In genomic region chr5:146867946-146868314, GRCm38 (mm10) we compare ENCODE assay signal across 8 mouse cellular contexts. TPM values are rescaled to one million over a fixed set of nuclear protein-coding genes. Genes with fewer than 3 reads are reported as not detected.
DNase-seq lines count a peak whose midpoint lies in the region; ATAC-seq and TF ChIP-seq lines count a peak whose summit lies in the region.

No protein-coding gene starts in this region.

- no peak for TF ChIP-seq CTCF in MEL (IDR thresholded peaks at IDR 0.05 in 2 of 3, conservative IDR thresholded peaks at IDR 0.05 in 1 of 3; ENCODE audit: control insufficient read depth in 1 of 3, insufficient read depth in 1 of 3, low read depth in 2 of 3, low read length in 3 of 3, poor library complexity in 1 of 3, severe bottlenecking in 1 of 3)
- no peak for TF ChIP-seq CTCF in kidney, adult 2 months (conservative IDR thresholded peaks at IDR 0.05; ENCODE audit: insufficient read depth, insufficient read length, low read depth, low read length)

- peak overlapping the region; percentile 82 for H3K27ac ChIP-seq in heart, embryonic 12.5 days (ENCODE audit: poor library complexity, severe bottlenecking)
- peak overlapping the region; percentile 84 for H3K27ac ChIP-seq in MEL (ENCODE audit: control insufficient read depth, low read depth, low read length)
- H3K27ac ChIP-seq in hindbrain, embryonic 10.5 days = peak overlapping the region; percentile 75; the same call in 1 of the 2 replicates
- H3K27ac ChIP-seq in liver, embryonic 16.5 days (ENCODE audit: low read length) = peak overlapping the region; percentile 4; the same call in 1 of the 2 replicates
- no peak overlapping the region for H3K27ac ChIP-seq in kidney, adult 2 months (ENCODE audit: insufficient read depth, low read depth, low read length)

- no peak for TF ChIP-seq RAD21 in MEL (IDR thresholded peaks at IDR 0.05; ENCODE audit: low read depth, low read length)

- DNase-seq in heart, postnatal 10 days = no peak
- no peak for DNase-seq in MEL (ENCODE audit: low read depth, low spot score)
- DNase-seq in hindbrain, embryonic 10.5 days (ENCODE audit: low spot score) = no peak
- DNase-seq in spleen, postnatal 36 days (ENCODE audit: low spot score in 2 of 2) = no peak
- DNase-seq in kidney, adult 2 months = no peak
- DNase-seq in right cerebral cortex, postnatal 36 days (ENCODE audit: low spot score in 2 of 2) = no peak

- peak overlapping the region; percentile 46 for H3K4me3 ChIP-seq in heart, embryonic 12.5 days
- peak overlapping the region; percentile 39 to 45; a peak in 3 of 4 replicates for H3K4me3 ChIP-seq in MEL (ENCODE audit: control insufficient read depth in 1 of 2, insufficient read depth in 1 of 2, low read depth in 2 of 2, low read length in 2 of 2)
- H3K4me3 ChIP-seq in hindbrain, embryonic 10.5 days = peak overlapping the region; percentile 42
- H3K4me3 ChIP-seq in liver, embryonic 16.5 days (ENCODE audit: low read depth, low read length) = no peak overlapping the region
- no peak overlapping the region for H3K4me3 ChIP-seq in kidney, adult 2 months (ENCODE audit: insufficient read depth, low read depth, low read length)

- H3K79me2 ChIP-seq in MEL (ENCODE audit: control insufficient read depth, insufficient read depth, low read length, poor library complexity) = no peaks in the 10 kb centered on the region

- peak; percentile 34; the same call in 1 of the 2 replicates for ATAC-seq in heart, embryonic 12.5 days (ENCODE audit: insufficient number of reproducible peaks, low FRiP score)
- no peak for ATAC-seq in liver, embryonic 16.5 days (ENCODE audit: low read depth)

- no peaks in the 10 kb centered on the region for H3K36me3 ChIP-seq in heart, embryonic 12.5 days
- peaks cover 0 to 17% of the 10 kb centered on the region in 2 experiments; a peak in 2 of 4 replicates for H3K36me3 ChIP-seq in MEL (ENCODE audit: control insufficient read depth in 1 of 2, insufficient read depth in 2 of 2, low read length in 2 of 2)
- no peaks in the 10 kb centered on the region for H3K36me3 ChIP-seq in hindbrain, embryonic 10.5 days
- no peaks in the 10 kb centered on the region for H3K36me3 ChIP-seq in liver, embryonic 16.5 days (ENCODE audit: control insufficient read depth, insufficient read depth)
- no peaks in the 10 kb centered on the region for H3K36me3 ChIP-seq in kidney, adult 2 months (ENCODE audit: control insufficient read depth, insufficient read depth, low read length)

- TF ChIP-seq POLR2A in MEL (IDR thresholded peaks at IDR 0.05; ENCODE audit: control insufficient read depth in 1 of 2, insufficient read depth in 1 of 2, low read depth in 1 of 2, low read length in 2 of 2, poor library complexity in 1 of 2) = no peak
- no peak for TF ChIP-seq POLR2A in kidney, adult 2 months (IDR thresholded peaks at IDR 0.05; ENCODE audit: low read depth, low read length)

- H3K27me3 ChIP-seq in heart, embryonic 12.5 days (replicated peaks) = no peaks in the 10 kb centered on the region
- no peaks in the 10 kb centered on the region for H3K27me3 ChIP-seq in MEL (ENCODE audit: control insufficient read depth in 1 of 2, insufficient read depth in 2 of 2, low read length in 2 of 2)
- no peaks in the 10 kb centered on the region for H3K27me3 ChIP-seq in hindbrain, embryonic 10.5 days (ENCODE audit: insufficient read depth, poor library complexity, severe bottlenecking)
- no peaks in the 10 kb centered on the region for H3K27me3 ChIP-seq in liver, embryonic 16.5 days (ENCODE audit: control insufficient read depth, insufficient read depth, low read depth, low read length)
- H3K27me3 ChIP-seq in kidney, adult 2 months (replicated peaks; ENCODE audit: control insufficient read depth, insufficient read depth, low read length) = no peaks in the 10 kb centered on the region

- intact Hi-C loops in heart, postnatal 10 days (cut with DNase I) = no loop called here

- peak overlapping the region; percentile 62; the same call in 1 of the 2 replicates for H3K9ac ChIP-seq in heart, embryonic 12.5 days
- peak overlapping the region; percentile 55 for H3K9ac ChIP-seq in MEL (ENCODE audit: control insufficient read depth, low read depth, low read length, poor library complexity, severe bottlenecking)
- H3K9ac ChIP-seq in liver, embryonic 16.5 days (ENCODE audit: low read depth, low read length) = 0 out of 2 replicates have a peak overlapping the region, but pooled peaks have one; percentile 11

- peaks cover 18% of the 10 kb centered on the region for H3K4me1 ChIP-seq in heart, embryonic 12.5 days (replicated peaks)
- H3K4me1 ChIP-seq in MEL (ENCODE audit: control insufficient read depth in 1 of 2, insufficient read depth in 2 of 2, low read length in 2 of 2) = peaks cover 11 to 25% of the 10 kb centered on the region in 2 experiments
- H3K4me1 ChIP-seq in hindbrain, embryonic 10.5 days (replicated peaks) = peaks cover 12% of the 10 kb centered on the region
- H3K4me1 ChIP-seq in liver, embryonic 16.5 days (ENCODE audit: control insufficient read depth, low read depth, low read length) = peaks cover 28% of the 10 kb centered on the region
- H3K4me1 ChIP-seq in kidney, adult 2 months (ENCODE audit: control insufficient read depth, insufficient read depth, low read length) = no peaks in the 10 kb centered on the region

- H3K4me2 ChIP-seq in heart, embryonic 12.5 days = peak overlapping the region; percentile 81
- H3K4me2 ChIP-seq in liver, embryonic 16.5 days (ENCODE audit: low read depth, low read length) = peak overlapping the region; percentile 36

- H3K9me3 ChIP-seq in heart, embryonic 12.5 days (replicated peaks) = peaks cover 13% of the 10 kb centered on the region; the same call in 1 of the 2 replicates
- no peaks in the 10 kb centered on the region for H3K9me3 ChIP-seq in MEL (replicated peaks; ENCODE audit: insufficient read depth, low read length)
- H3K9me3 ChIP-seq in hindbrain, embryonic 10.5 days = 0 out of 2 replicates have a peak, but pooled peaks cover 3% of the 10 kb centered on the region
- no peaks in the 10 kb centered on the region for H3K9me3 ChIP-seq in liver, embryonic 16.5 days (replicated peaks; ENCODE audit: control insufficient read depth, low read length)

- TF ChIP-seq EP300 in MEL (IDR thresholded peaks at IDR 0.05; ENCODE audit: low read depth in 1 of 2, low read length in 2 of 2) = 0 out of 4 replicates have a peak, but pooled peaks of 1 of the 2 experiments have one; percentile 29

- WGBS in heart, embryonic 12.5 days = 3% methylated on average over 4 of the region's 4 CpGs
- 4% methylated on average over 4 of the region's 4 CpGs for WGBS in hindbrain, embryonic 10.5 days
- WGBS in liver, embryonic 16.5 days (ENCODE audit: insufficient replicate concordance) = 16% methylated on average over 4 of the region's 4 CpGs
- WGBS in kidney, adult 2 months = 53% methylated on average over 4 of the region's 4 CpGs

TF ChIP-seq in MEL, 35 proteins besides CTCF, POLR2A, EP300 and RAD21:
- peak; percentile 17; the same call in 1 of the 2 replicates for TF ChIP-seq MXI1 (IDR thresholded peaks at IDR 0.05; ENCODE audit: low read depth, low read length)
- TF ChIP-seq MAFK (IDR thresholded peaks at IDR 0.05; ENCODE audit: borderline replicate concordance, low read depth, low read length) = no peak
- no peak for TF ChIP-seq GATA1 (IDR thresholded peaks at IDR 0.05; ENCODE audit: low read depth, low read length)
- no peak for TF ChIP-seq POLR2AphosphoS5 (IDR thresholded peaks at IDR 0.05; ENCODE audit: borderline replicate concordance, low read depth, low read length)
- no peak for TF ChIP-seq ETS1 (IDR thresholded peaks at IDR 0.05; ENCODE audit: low read depth, low read length)
- no peak for TF ChIP-seq MEF2A (IDR thresholded peaks at IDR 0.05; ENCODE audit: extremely low read depth, insufficient replicate concordance, low read depth, low read length, poor library complexity, severe bottlenecking)
- TF ChIP-seq UBTF (IDR thresholded peaks at IDR 0.05; ENCODE audit: borderline replicate concordance, insufficient read depth, low read depth, low read length) = no peak
- TF ChIP-seq MAX (IDR thresholded peaks at IDR 0.05; ENCODE audit: low read length) = 0 out of 2 replicates have a peak, but pooled peaks have one; percentile 22
- TF ChIP-seq ZC3H11A (IDR thresholded peaks at IDR 0.05; ENCODE audit: low read depth, low read length) = no peak
- 0 out of 2 replicates have a peak, but pooled peaks have one; percentile 34 for TF ChIP-seq GABPA (IDR thresholded peaks at IDR 0.05; ENCODE audit: low read depth, low read length)
- TF ChIP-seq MYB (IDR thresholded peaks at IDR 0.05; ENCODE audit: low read depth, low read length) = no peak
- no peak for TF ChIP-seq BHLHE40 (IDR thresholded peaks at IDR 0.05; ENCODE audit: borderline replicate concordance, low read depth, low read length)
- no peak for TF ChIP-seq USF2 (IDR thresholded peaks at IDR 0.05; ENCODE audit: borderline replicate concordance in 1 of 2, insufficient read depth in 1 of 2, low read depth in 1 of 2, low read length in 2 of 2)

RNA-seq across cellular contexts. Expression of gene Rasl11a, which starts 23.1 kb away (rescaled TPM):
- 9.0 and 10.3 TPM in 2 replicates for polyA plus RNA-seq in heart, embryonic 12.5 days (2016; fragmentation: Nextera tagmentation; extraction: Ambion mirVana)
- 1 to 10 TPM; 5.9 to 7.5 TPM for total RNA-seq in heart, postnatal 10 days (2021)
- total RNA-seq in MEL (2012; rRNA removed) = 1.1 and 1.7 TPM in 2 replicates
- 1 to 10 TPM in 1 of 2 experiments, not detected in 1; 2.3 TPM for polyA plus RNA-seq in MEL (2012; ENCODE audit: insufficient read depth in 1 of 2, insufficient read length in 2 of 2, low read depth in 1 of 2, low replicate concordance in 2 of 2, missing spikeins in 1 of 2)
- polyA plus RNA-seq in hindbrain, embryonic 10.5 days (2016; fragmentation: Nextera tagmentation; extraction: Ambion mirVana) = 21.9 and 33.7 TPM in 2 replicates
- 2.6 and 2.7 TPM in 2 replicates for polyA plus RNA-seq in liver, embryonic 16.5 days (2015; fragmentation: Nextera tagmentation; extraction: Ambion mirVana)
- polyA plus RNA-seq in kidney, adult 2 months (2012; rRNA removed) = 17.4 and 20.2 TPM in 2 replicates

RNA-seq across cellular contexts. Expression of gene Rpl21, which starts 35.2 kb away (rescaled TPM):
- polyA plus RNA-seq in heart, embryonic 12.5 days (2016; fragmentation: Nextera tagmentation; extraction: Ambion mirVana) = 370 and 375 TPM in 2 replicates
- 100 to 1,000 TPM; 157 to 159 TPM for total RNA-seq in heart, postnatal 10 days (2021)
- 468 and 508 TPM in 2 replicates for total RNA-seq in MEL (2012; rRNA removed)
- polyA plus RNA-seq in MEL (2012; ENCODE audit: insufficient read depth in 1 of 2, insufficient read length in 2 of 2, low read depth in 1 of 2, low replicate concordance in 2 of 2, missing spikeins in 1 of 2) = 10 to 100 TPM in 1 of 2 experiments, not detected in 1; 70.7 TPM
- polyA plus RNA-seq in hindbrain, embryonic 10.5 days (2016; fragmentation: Nextera tagmentation; extraction: Ambion mirVana) = 464 and 510 TPM in 2 replicates
- 251 and 280 TPM in 2 replicates for polyA plus RNA-seq in liver, embryonic 16.5 days (2015; fragmentation: Nextera tagmentation; extraction: Ambion mirVana)
- 54.5 and 98.3 TPM in 2 replicates for polyA plus RNA-seq in kidney, adult 2 months (2012; rRNA removed)

Comparison
In these comparisons a context has a peak if more than half of its experiments do, and no peak if none do; other contexts are left out.
1. H3K4me3 ChIP-seq: peak in heart, embryonic 12.5 days (single experiment), MEL (2 of 2) and hindbrain, embryonic 10.5 days (single experiment); none in liver, embryonic 16.5 days (single experiment) and kidney, adult 2 months (single experiment).
2. H3K9ac ChIP-seq: peak in every context shown above with its lines; median percentile 62 in heart, embryonic 12.5 days; 55 in MEL; 11 in liver, embryonic 16.5 days.